ENCODE assay signal across 20 mouse cellular contexts in genomic region chr19:45417601-45418000, GRCm38 (mm10).
"Had no signal": no experiment of that assay in that cellular context is flagged by ENCODE, and none has a peak within 500 bp of the region (broad histone marks: within the 10 kb centered on the region; RNA-seq: fewer than 3 reads in every experiment).

No protein-coding gene starts in this region.

- H3K4me2 ChIP-seq: lung, embryonic 15.5 days; midbrain, embryonic 11.5 days; midbrain, embryonic 13.5 days; midbrain, embryonic 15.5 days; neural tube, embryonic 12.5 days had no signal

- DNase-seq: liver, postnatal 0 days; lung, adult 2 months; lung, postnatal 14 days; lung, postnatal 36 days; retina, postnatal 1 day; right cerebral cortex, adult 18-20 months; right cerebral cortex, postnatal 25 days; right cerebral cortex, postnatal 4 days; spleen, adult 18-20 months; thymus, adult 18-20 months; thymus, postnatal 14 days; thymus, postnatal 36 days had no signal

- H3K27ac ChIP-seq: lung, embryonic 15.5 days; macrophage; midbrain, embryonic 13.5 days; midbrain, embryonic 15.5 days; neural tube, embryonic 12.5 days had no signal

- H3K4me1 ChIP-seq: lung, embryonic 15.5 days had no signal

- H3K4me3 ChIP-seq: lung, embryonic 15.5 days; megakaryocyte, embryonic 14.5 days; midbrain, embryonic 13.5 days; midbrain, embryonic 15.5 days; neural tube, embryonic 12.5 days had no signal

- ATAC-seq: liver, postnatal 0 days; lung, postnatal 0 days; midbrain, embryonic 13.5 days; midbrain, embryonic 15.5 days had no signal

- H3K36me3 ChIP-seq: lung, embryonic 15.5 days; midbrain, embryonic 15.5 days; neural tube, embryonic 12.5 days had no signal

- H3K9ac ChIP-seq: liver, postnatal 0 days; lung, embryonic 15.5 days; midbrain, embryonic 13.5 days; midbrain, embryonic 15.5 days; neural tube, embryonic 12.5 days had no signal

- H3K27me3 ChIP-seq: lung, embryonic 15.5 days; megakaryocyte, embryonic 14.5 days; midbrain, embryonic 13.5 days; midbrain, embryonic 15.5 days; neural tube, embryonic 12.5 days had no signal

- H3K9me3 ChIP-seq: lung, embryonic 15.5 days; megakaryocyte, embryonic 14.5 days; midbrain, embryonic 13.5 days; midbrain, embryonic 15.5 days; neural tube, embryonic 12.5 days had no signal
